In genomic region chr2:77073930-77074329, GRCm38 (mm10) we compare ENCODE assay signal across 10 mouse cellular contexts.
A peak's percentile ranks its signal among the peaks of the same experiment; 100 is the strongest.
DNase-seq lines count a peak whose midpoint lies in the region; ATAC-seq lines count a peak whose summit lies in the region.
"Had no signal": no experiment of that assay in that cellular context is flagged by ENCODE, and none has a peak within 500 bp of the region (broad histone marks: within the 10 kb centered on the region; RNA-seq: fewer than 3 reads in every experiment).

No protein-coding gene starts in this region.

- 43% methylated on average over 5 of the region's 5 CpGs for WGBS in heart, embryonic 14.5 days
- WGBS in heart, embryonic 10.5 days, result 83% methylated on average over 5 of the region's 5 CpGs
- 32% methylated on average over 5 of the region's 5 CpGs for WGBS in forebrain, embryonic 16.5 days

- peaks cover 60% of the 10 kb centered on the region for H3K36me3 ChIP-seq in heart, embryonic 14.5 days (ENCODE audit: control insufficient read depth, insufficient read depth, low read length)
- H3K36me3 ChIP-seq in heart, embryonic 10.5 days, result peaks cover 57% of the 10 kb centered on the region
- no peaks in the 10 kb centered on the region for H3K36me3 ChIP-seq in forebrain, embryonic 16.5 days (ENCODE audit: control insufficient read depth, insufficient read depth)
- H3K36me3 ChIP-seq: G1E had no signal

- H3K9me3 ChIP-seq in heart, embryonic 14.5 days (ENCODE audit: control insufficient read depth, low read length), result no peaks in the 10 kb centered on the region
- H3K9me3 ChIP-seq in heart, embryonic 10.5 days, result no peaks in the 10 kb centered on the region
- no peaks in the 10 kb centered on the region for H3K9me3 ChIP-seq in forebrain, embryonic 16.5 days (ENCODE audit: control insufficient read depth, low read length)

- H3K4me2 ChIP-seq in heart, embryonic 14.5 days (ENCODE audit: low read length), result no peak overlapping the region
- H3K4me2 ChIP-seq in forebrain, embryonic 16.5 days (ENCODE audit: low read length), result no peak overlapping the region

- no peaks in the 10 kb centered on the region; a peak in 1 of 4 replicates for H3K4me1 ChIP-seq in heart, embryonic 14.5 days (ENCODE audit: control insufficient read depth in 2 of 2, insufficient read depth in 2 of 2, low read length in 2 of 2)
- H3K4me1 ChIP-seq in heart, embryonic 10.5 days, result 0 out of 2 replicates have a peak, but pooled peaks cover 4% of the 10 kb centered on the region
- H3K4me1 ChIP-seq in forebrain, embryonic 16.5 days (replicated peaks; ENCODE audit: control insufficient read depth, insufficient read depth, low read length), result peaks cover 2% of the 10 kb centered on the region; the same call in 1 of the 2 replicates

- ATAC-seq in heart, embryonic 14.5 days (ENCODE audit: insufficient number of reproducible peaks, insufficient read depth, low FRiP score, low read depth), result no peak
- ATAC-seq in forebrain, embryonic 16.5 days, result peak; percentile 74; the same call in 1 of the 2 replicates

- no peaks in the 10 kb centered on the region for H3K27me3 ChIP-seq in heart, embryonic 14.5 days (ENCODE audit: control insufficient read depth, insufficient read depth, low read length)
- no peaks in the 10 kb centered on the region for H3K27me3 ChIP-seq in heart, embryonic 10.5 days (ENCODE audit: insufficient read depth, poor library complexity, severe bottlenecking)
- no peaks in the 10 kb centered on the region for H3K27me3 ChIP-seq in forebrain, embryonic 16.5 days (replicated peaks; ENCODE audit: control insufficient read depth, insufficient read depth, low read length)

- peak overlapping the region; percentile 7 to 14; a peak in 1 of 4 replicates for H3K27ac ChIP-seq in heart, embryonic 14.5 days (replicated peaks in 1 of 2; ENCODE audit: control insufficient read depth in 1 of 2, insufficient read depth in 1 of 2, low read depth in 2 of 2, low read length in 2 of 2)
- H3K27ac ChIP-seq in heart, embryonic 10.5 days, result no peak overlapping the region
- no peak overlapping the region for H3K27ac ChIP-seq in forebrain, embryonic 16.5 days (ENCODE audit: low read length)

- H3K4me3 ChIP-seq in heart, embryonic 14.5 days (ENCODE audit: control insufficient read depth in 1 of 2, insufficient read depth in 1 of 2, low read depth in 1 of 2, low read length in 2 of 2), result no peak overlapping the region
- H3K4me3 ChIP-seq in heart, embryonic 10.5 days, result no peak overlapping the region
- H3K4me3 ChIP-seq in forebrain, embryonic 16.5 days (replicated peaks; ENCODE audit: low read length), result no peak overlapping the region

- no peak overlapping the region for H3K9ac ChIP-seq in heart, embryonic 14.5 days (ENCODE audit: low read length)
- no peak overlapping the region for H3K9ac ChIP-seq in forebrain, embryonic 16.5 days (replicated peaks; ENCODE audit: low read depth, low read length)

- no peak for DNase-seq in heart, embryonic 10.5 days (ENCODE audit: low spot score)
- peak; percentile 17 for DNase-seq in right cerebral cortex, adult 18-20 months
- DNase-seq in right cerebral cortex, postnatal 4 days, result no peak
- DNase-seq in right cerebral cortex, postnatal 14 days, result peak; percentile 14
- no peak for DNase-seq in urinary bladder, adult 2 months (ENCODE audit: low spot score)
- no peak for DNase-seq in Muller cell, postnatal 12 days (ENCODE audit: inconsistent ontology term)
- DNase-seq: embryo, embryonic 11 days had no signal

Comparison
In these comparisons a context has a peak if more than half of its experiments do, and no peak if none do; other contexts are left out.
1. H3K27ac ChIP-seq: peak in heart, embryonic 14.5 days (2 of 2); none in heart, embryonic 10.5 days (single experiment) and forebrain, embryonic 16.5 days (single experiment).
2. DNase-seq: peak in right cerebral cortex, adult 18-20 months (single experiment) and right cerebral cortex, postnatal 14 days (single experiment); none in heart, embryonic 10.5 days (single experiment), right cerebral cortex, postnatal 4 days (single experiment), urinary bladder, adult 2 months (single experiment) and Muller cell, postnatal 12 days (single experiment).